Mouse (Mus musculus) heart, adult 2 months (tissue): ENCODE measurements at regions not wholly inside any gene's neighbourhood (a gene's known extent, or its start where the extent isn't known, plus 50 kb on each side); places are given as distances from the start of the nearest gene placed in this dataset.

Experiments
- CTCF ChIP-seq: fragments of 200-600 bp; IDR thresholded peaks from 2 replicates; pipeline ENCODE4 v1.8.1; 2022; ENCODE audit warnings: antibody characterized with exemption, mild to moderate bottlenecking, moderate library complexity
- POLR2A ChIP-seq: fragments of 200-500 bp; IDR thresholded peaks from 2 replicates; pipeline ENCODE4 v1.6.1; 2011; ENCODE audit warnings: mild to moderate bottlenecking, low read depth, low read length, control low read depth; ENCODE audit not compliant: insufficient read depth

DNA sequence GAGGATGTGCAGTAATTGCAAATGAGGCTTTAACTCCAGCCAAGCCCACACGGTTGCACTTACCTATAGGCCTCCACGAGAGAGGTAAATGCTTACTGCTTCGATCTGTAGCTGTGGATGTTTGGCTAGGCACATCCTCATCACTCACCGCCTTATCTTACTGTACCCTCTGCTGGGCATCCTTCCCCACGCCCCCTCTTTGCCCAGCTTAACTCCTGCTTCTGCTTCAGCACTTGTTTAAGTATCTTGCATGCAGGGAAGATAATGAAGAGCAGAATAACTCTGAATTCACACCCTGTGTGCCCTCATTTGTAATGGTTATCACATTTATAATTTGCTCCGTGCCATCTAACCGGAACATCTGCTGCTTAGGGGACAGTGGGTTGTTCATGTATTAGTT lies 74.7 kb upstream of the Anapc15-ps start:
- no peak for TF ChIP-seq CTCF
- no peak for TF ChIP-seq POLR2A
